Mouse (Mus musculus) T-helper 1 cell (primary cell): ENCODE results near the gene Lrrtm4.

ENCODE experiments used
- in situ Hi-C: fragments of 300-600 bp; cut with MboI, MseI; formaldehyde crosslinking; loops from one replicate; pipeline ENCODE4 v1.15.1; 2025; ENCODE audit warnings: high pct_unique_total_duplicates

The Lrrtm4 gene

GRCm38 (mm10) chr6:80018765-80019164, at the start of gene Lrrtm4:
Gene Lrrtm4 (plus strand): TSS chr6:80018877.
- in situ Hi-C loops = no loop called here

- in situ Hi-C loops = no loop called here
Measured at GRCm38 (mm10) chr6:80019189-80019860, 648 bp downstream of the Lrrtm4 start.

GRCm38 (mm10) chr6:80019861-80020230, 1.2 kb downstream of the Lrrtm4 start:
- in situ Hi-C loops = no loop called here

- in situ Hi-C loops = no loop called here
Measured at GRCm38 (mm10) chr6:80056849-80057248, 38.2 kb downstream of the Lrrtm4 start.

GRCm38 (mm10) chr6:80078001-80078400, 59.3 kb downstream of the Lrrtm4 start:
- in situ Hi-C loops = no loop called here

GRCm38 (mm10) chr6:80079290-80079689, 60.6 kb downstream of the Lrrtm4 start:
- in situ Hi-C loops = no loop called here

- in situ Hi-C loops = no loop called here
Measured at GRCm38 (mm10) chr6:80094909-80095308, 76.2 kb downstream of the Lrrtm4 start.

GRCm38 (mm10) chr6:80105343-80105742, 86.7 kb downstream of the Lrrtm4 start:
- in situ Hi-C loops = no loop called here

GRCm38 (mm10) chr6:80105843-80106242, 87.2 kb downstream of the Lrrtm4 start:
- in situ Hi-C loops = no loop called here

GRCm38 (mm10) chr6:80126419-80126818, 107.7 kb downstream of the Lrrtm4 start:
- in situ Hi-C loops = no loop called here

GRCm38 (mm10) chr6:80162585-80162984, 143.9 kb downstream of the Lrrtm4 start:
- in situ Hi-C loops = no loop called here

- in situ Hi-C loops = no loop called here
Measured at GRCm38 (mm10) chr6:80181916-80182315, 163.2 kb downstream of the Lrrtm4 start.

GRCm38 (mm10) chr6:80182353-80182752, 163.7 kb downstream of the Lrrtm4 start:
- in situ Hi-C loops = no loop called here

- in situ Hi-C loops = no loop called here
Measured at GRCm38 (mm10) chr6:80185489-80186113, 166.9 kb downstream of the Lrrtm4 start.

GRCm38 (mm10) chr6:80186791-80187190, 168.1 kb downstream of the Lrrtm4 start:
- in situ Hi-C loops = no loop called here

- in situ Hi-C loops = no loop called here
Measured at GRCm38 (mm10) chr6:80209476-80209875, 190.8 kb downstream of the Lrrtm4 start.

- in situ Hi-C loops = loop anchor here (10.0 kb wide), 1 partner anchor 775 kb away; no protein-coding TSS in a partner anchor
Measured at GRCm38 (mm10) chr6:80210281-80210680, 191.6 kb downstream of the Lrrtm4 start.

- in situ Hi-C loops = no loop called here
Measured at GRCm38 (mm10) chr6:80261595-80261994, 242.9 kb downstream of the Lrrtm4 start.

- in situ Hi-C loops = no loop called here
Measured at GRCm38 (mm10) chr6:80263972-80264371, 245.3 kb downstream of the Lrrtm4 start.

- in situ Hi-C loops = no loop called here
Measured at GRCm38 (mm10) chr6:80264584-80264983, 245.9 kb downstream of the Lrrtm4 start.

- in situ Hi-C loops = no loop called here
Measured at GRCm38 (mm10) chr6:80265746-80266145, 247.1 kb downstream of the Lrrtm4 start.

- in situ Hi-C loops = no loop called here
Measured at GRCm38 (mm10) chr6:80286968-80287367, 268.3 kb downstream of the Lrrtm4 start.

- in situ Hi-C loops = no loop called here
Measured at GRCm38 (mm10) chr6:80301871-80302270, 283.2 kb downstream of the Lrrtm4 start.
